ENCODE assay signal across 10 mouse cellular contexts in genomic region chr11:69407724-69408004, GRCm38 (mm10). TPM values are rescaled to one million over a fixed set of nuclear protein-coding genes. Genes with fewer than 3 reads are reported as not detected.
DNase-seq lines count a peak whose midpoint lies in the region; ATAC-seq and TF ChIP-seq lines count a peak whose summit lies in the region.
"Had no signal": no experiment of that assay in that cellular context is flagged by ENCODE, and none has a peak within 500 bp of the region (broad histone marks: within the 10 kb centered on the region; RNA-seq: fewer than 3 reads in every experiment).

No protein-coding gene starts in this region.

- DNase-seq in heart, adult 11 months: peak; percentile 92
- no peak for DNase-seq in heart, postnatal 14 days
- no peak for DNase-seq in lung, postnatal 0 days (ENCODE audit: low spot score)
- DNase-seq in lung, postnatal 10 days: no peak
- no peak for DNase-seq in limb, embryonic 14.5 days (ENCODE audit: low spot score)
- no peak for DNase-seq in left cerebral cortex, adult 11 months (ENCODE audit: low spot score)
- DNase-seq in gastrocnemius, postnatal 4 days (ENCODE audit: low spot score in 2 of 2): no peak
- DNase-seq: right cerebral cortex, postnatal 4 days had no signal

- intact Hi-C loops in heart, postnatal 14 days (cut with DNase I): loop anchor here (2.0 kb wide), 1 partner anchor 15 kb away; no protein-coding TSS in a partner anchor

- TF ChIP-seq EP300 in lung, postnatal 0 days (IDR thresholded peaks at IDR 0.05): no peak

- no peak overlapping the region for H3K9ac ChIP-seq in lung, postnatal 0 days (replicated peaks; ENCODE audit: low read depth)
- 0 out of 2 replicates have a peak overlapping the region, but pooled peaks have one; percentile 81 for H3K9ac ChIP-seq in limb, embryonic 14.5 days (ENCODE audit: low read depth, low read length, severe bottlenecking)
- peak overlapping the region; percentile 77 for H3K9ac ChIP-seq in neural tube, embryonic 15.5 days (replicated peaks)

- no peak for ATAC-seq in lung, postnatal 0 days
- no peak for ATAC-seq in limb, embryonic 14.5 days (ENCODE audit: low FRiP score, low read depth)
- no peak for ATAC-seq in neural tube, embryonic 15.5 days (ENCODE audit: low FRiP score)
- ATAC-seq: inflammation-experienced regulatory T-cells, adult 6 months had no signal

- WGBS in lung, postnatal 0 days: 87% methylated on average over 4 of the region's 4 CpGs
- WGBS in limb, embryonic 14.5 days: 84% methylated on average over 4 of the region's 4 CpGs
- WGBS in neural tube, embryonic 15.5 days: 87% methylated on average over 4 of the region's 4 CpGs

- peak overlapping the region; percentile 35; the same call in 1 of the 2 replicates for H3K27ac ChIP-seq in lung, postnatal 0 days (ENCODE audit: low read length)
- H3K27ac ChIP-seq in limb, embryonic 14.5 days (replicated peaks; ENCODE audit: low read depth, low read length): no peak overlapping the region
- peak overlapping the region; percentile 98 for H3K27ac ChIP-seq in neural tube, embryonic 15.5 days (replicated peaks)

- TF ChIP-seq POLR2A in limb, embryonic 14.5 days (IDR thresholded peaks at IDR 0.05; ENCODE audit: borderline replicate concordance, extremely low read depth, insufficient read depth, insufficient read length): no peak

- no peak for TF ChIP-seq CTCF in lung, postnatal 0 days (IDR thresholded peaks at IDR 0.05)

- peaks cover 15% of the 10 kb centered on the region for H3K4me1 ChIP-seq in lung, postnatal 0 days (ENCODE audit: insufficient read depth, low read depth, low read length)
- H3K4me1 ChIP-seq in limb, embryonic 14.5 days (ENCODE audit: control insufficient read depth, insufficient read depth, low read length): peaks cover 15% of the 10 kb centered on the region
- H3K4me1 ChIP-seq in neural tube, embryonic 15.5 days: peaks cover 49% of the 10 kb centered on the region

- H3K4me2 ChIP-seq in lung, postnatal 0 days (replicated peaks; ENCODE audit: low read depth, low read length): peak overlapping the region; percentile 97; the same call in 1 of the 2 replicates
- H3K4me2 ChIP-seq in limb, embryonic 14.5 days (replicated peaks; ENCODE audit: low read depth, low read length, severe bottlenecking): no peak overlapping the region
- H3K4me2 ChIP-seq in neural tube, embryonic 15.5 days: peak overlapping the region; percentile 96

- H3K9me3 ChIP-seq in lung, postnatal 0 days (ENCODE audit: low read length): no peaks in the 10 kb centered on the region
- H3K9me3 ChIP-seq in limb, embryonic 14.5 days (ENCODE audit: control insufficient read depth, low read length): no peaks in the 10 kb centered on the region
- no peaks in the 10 kb centered on the region for H3K9me3 ChIP-seq in neural tube, embryonic 15.5 days (replicated peaks)

- peaks cover 44% of the 10 kb centered on the region for H3K36me3 ChIP-seq in lung, postnatal 0 days (ENCODE audit: insufficient read depth, low read length)
- H3K36me3 ChIP-seq in limb, embryonic 14.5 days (ENCODE audit: control insufficient read depth, insufficient read depth, low read length): peaks cover 68% of the 10 kb centered on the region
- H3K36me3 ChIP-seq in neural tube, embryonic 15.5 days: peaks cover 58% of the 10 kb centered on the region

- no peak overlapping the region for H3K4me3 ChIP-seq in lung, postnatal 0 days (ENCODE audit: low read depth, low read length)
- H3K4me3 ChIP-seq in limb, embryonic 14.5 days (replicated peaks; ENCODE audit: low read length): no peak overlapping the region
- H3K4me3 ChIP-seq in neural tube, embryonic 15.5 days (replicated peaks): peak overlapping the region; percentile 65

- no peaks in the 10 kb centered on the region for H3K27me3 ChIP-seq in lung, postnatal 0 days (replicated peaks; ENCODE audit: insufficient read depth, low read length)
- H3K27me3 ChIP-seq in limb, embryonic 14.5 days (ENCODE audit: control insufficient read depth, insufficient read depth, low read length): no peaks in the 10 kb centered on the region
- H3K27me3 ChIP-seq in neural tube, embryonic 15.5 days (replicated peaks): no peaks in the 10 kb centered on the region

RNA-seq across cellular contexts. Expression of gene Kdm6b, which starts 5.8 kb away (rescaled TPM):
- total RNA-seq in heart, postnatal 14 days (2021): 10 to 100 TPM; 45.7 to 50.6 TPM
- polyA plus RNA-seq in lung, postnatal 0 days (2015; fragmentation: Nextera tagmentation; extraction: Ambion mirVana): 29.4 and 34.9 TPM in 2 replicates
- 23.7 and 27.5 TPM in 2 replicates for polyA plus RNA-seq in limb, embryonic 14.5 days (2012; rRNA removed)
- polyA plus RNA-seq in limb, embryonic 14.5 days (2014; fragmentation: Nextera tagmentation; extraction: Ambion mirVana): 31.4 and 36.4 TPM in 2 replicates
- 29.4 and 32.6 TPM in 2 replicates for polyA plus RNA-seq in neural tube, embryonic 15.5 days (2015; fragmentation: Nextera tagmentation; extraction: Ambion mirVana)
- total RNA-seq in gastrocnemius, postnatal 4 days (2021): 10 to 100 TPM; 51.2 to 59.4 TPM

RNA-seq across cellular contexts. Expression of gene Tmem88, which starts 9.6 kb away (rescaled TPM):
- 10 to 100 TPM; 37.4 to 39.6 TPM for total RNA-seq in heart, postnatal 14 days (2021)
- polyA plus RNA-seq in lung, postnatal 0 days (2015; fragmentation: Nextera tagmentation; extraction: Ambion mirVana): 96.5 and 101 TPM in 2 replicates
- polyA plus RNA-seq in limb, embryonic 14.5 days (2012; rRNA removed): 17.0 and 23.7 TPM in 2 replicates
- polyA plus RNA-seq in limb, embryonic 14.5 days (2014; fragmentation: Nextera tagmentation; extraction: Ambion mirVana): 18.7 and 18.9 TPM in 2 replicates
- 6.2 and 9.1 TPM in 2 replicates for polyA plus RNA-seq in neural tube, embryonic 15.5 days (2015; fragmentation: Nextera tagmentation; extraction: Ambion mirVana)
- total RNA-seq in gastrocnemius, postnatal 4 days (2021): 10 to 100 TPM; 16.9 to 17.4 TPM

RNA-seq across cellular contexts. Expression of gene Cyb5d1, which starts 12.2 kb away (rescaled TPM):
- total RNA-seq in heart, postnatal 14 days (2021): 10 to 100 TPM; 25.0 to 29.3 TPM
- 16.3 and 16.5 TPM in 2 replicates for polyA plus RNA-seq in lung, postnatal 0 days (2015; fragmentation: Nextera tagmentation; extraction: Ambion mirVana)
- 29.5 and 32.7 TPM in 2 replicates for polyA plus RNA-seq in limb, embryonic 14.5 days (2012; rRNA removed)
- 22.3 and 27.3 TPM in 2 replicates for polyA plus RNA-seq in limb, embryonic 14.5 days (2014; fragmentation: Nextera tagmentation; extraction: Ambion mirVana)
- 29.7 and 31.5 TPM in 2 replicates for polyA plus RNA-seq in neural tube, embryonic 15.5 days (2015; fragmentation: Nextera tagmentation; extraction: Ambion mirVana)
- total RNA-seq in gastrocnemius, postnatal 4 days (2021): 10 to 100 TPM; 21.1 to 26.4 TPM

RNA-seq across cellular contexts. Expression of gene Naa38, which starts 12.4 kb away (rescaled TPM):
- 10 to 100 TPM; 85.4 to 91.7 TPM for total RNA-seq in heart, postnatal 14 days (2021)
- polyA plus RNA-seq in lung, postnatal 0 days (2015; fragmentation: Nextera tagmentation; extraction: Ambion mirVana): 126 and 142 TPM in 2 replicates
- polyA plus RNA-seq in limb, embryonic 14.5 days (2012; rRNA removed): 127 and 131 TPM in 2 replicates
- 161 and 171 TPM in 2 replicates for polyA plus RNA-seq in limb, embryonic 14.5 days (2014; fragmentation: Nextera tagmentation; extraction: Ambion mirVana)
- polyA plus RNA-seq in neural tube, embryonic 15.5 days (2015; fragmentation: Nextera tagmentation; extraction: Ambion mirVana): 130 and 132 TPM in 2 replicates
- 10 to 100 TPM; 63.8 to 76.3 TPM for total RNA-seq in gastrocnemius, postnatal 4 days (2021)

RNA-seq across cellular contexts. Expression of gene Chd3, which starts 38.5 kb away (rescaled TPM):
- 10 to 100 TPM; 45.4 to 47.4 TPM for total RNA-seq in heart, postnatal 14 days (2021)
- polyA plus RNA-seq in lung, postnatal 0 days (2015; fragmentation: Nextera tagmentation; extraction: Ambion mirVana): 29.9 and 38.4 TPM in 2 replicates
- 425 and 497 TPM in 2 replicates for polyA plus RNA-seq in limb, embryonic 14.5 days (2012; rRNA removed)
- 97.8 and 113 TPM in 2 replicates for polyA plus RNA-seq in limb, embryonic 14.5 days (2014; fragmentation: Nextera tagmentation; extraction: Ambion mirVana)
- 70.6 and 76.1 TPM in 2 replicates for polyA plus RNA-seq in neural tube, embryonic 15.5 days (2015; fragmentation: Nextera tagmentation; extraction: Ambion mirVana)
- total RNA-seq in gastrocnemius, postnatal 4 days (2021): 10 to 100 TPM; 73.0 to 80.8 TPM
